Mouse (Mus musculus) small intestine, adult 2 months (tissue): Measurements from ENCODE around the gene Zscan21. TPM values are rescaled to one million over a fixed set of nuclear protein-coding genes. Genes with fewer than 3 reads are reported as not detected.

Experiments
- H3K27ac ChIP-seq: fragments of 200-500 bp; 2 replicates; pipeline ENCODE4 v1.5.1; 2012; ENCODE audit warnings: low read depth, low read length, control low read depth, inconsistent platforms; ENCODE audit not compliant: insufficient read depth
- H3K27me3 ChIP-seq: fragments of 200-500 bp; 2 replicates; pipeline ENCODE4 v1.6.1; 2012; ENCODE audit warnings: mild to moderate bottlenecking, moderate library complexity, low read length, inconsistent platforms; ENCODE audit not compliant: control insufficient read depth, insufficient read depth
- H3K36me3 ChIP-seq: fragments of 200-500 bp; 2 replicates; pipeline ENCODE4 v1.6.1; 2012; ENCODE audit warnings: mild to moderate bottlenecking, low read length, control low read depth, inconsistent platforms; ENCODE audit not compliant: control insufficient read depth, insufficient read depth
- H3K4me1 ChIP-seq: fragments of 200-500 bp; 2 replicates; pipeline ENCODE4 v1.6.1; 2012; ENCODE audit warnings: low read length, inconsistent platforms, mixed read lengths; ENCODE audit not compliant: control insufficient read depth, insufficient read depth, insufficient read length
- H3K4me3 ChIP-seq: fragments of 200-500 bp; 2 replicates; pipeline ENCODE4 v1.5.1; 2012; ENCODE audit warnings: low read depth, mild to moderate bottlenecking, control low read depth, inconsistent platforms, low read length, moderate library complexity
- CTCF ChIP-seq: fragments of 200-500 bp; IDR thresholded peaks from 2 replicates; pipeline ENCODE4 v1.5.1; 2012; ENCODE audit warnings: low read depth, mild to moderate bottlenecking, control low read depth, inconsistent platforms, low read length, moderate library complexity, mixed read lengths; ENCODE audit not compliant: insufficient replicate concordance, insufficient read length; ENCODE audit errors: extremely low read depth
- POLR2A ChIP-seq: fragments of 200-500 bp; IDR thresholded peaks from 2 replicates; pipeline ENCODE4 v1.6.1; 2012; ENCODE audit warnings: low read depth, mild to moderate bottlenecking, control low read depth, inconsistent platforms, low read length, moderate library complexity
- WGBS: fragments of 180-500 bp; shearing (Covaris S2); methylation state at CpG from one replicate; pipeline ENCODE4 v1.1.7; 2018; 5-methylcytosine and 5-hydroxymethylcytosine counted together
- polyA plus RNA-seq: library from polyadenylated mRNA; depleted of rRNA; stranded (reverse); fragments of >200 nt; gene quantifications from 2 replicates; pipeline ENCODE4 v1.2.3, GENCODE M21; 2012

The Zscan21 gene
- polyA plus RNA-seq, 1 experiment = 3.2 TPM

GRCm38 (mm10) chr5:138154390-138154789 is 37.7 kb downstream of the Zscan21 start:
- 39% methylated on average over 3 of the region's 3 CpGs for WGBS

GRCm38 (mm10) chr5:138155443-138155976 is 38.8 kb downstream of the Zscan21 start, which contains the start of gene Zfp113:
Gene Zfp113 (minus strand): TSS chr5:138155744.
- TF ChIP-seq CTCF = peak; percentile 84; the same call in 1 of the 2 replicates
- peak; percentile 69 for TF ChIP-seq POLR2A
- Histone ChIP-seq H3K4me1 (no peaks in the 10 kb centered on the region), H3K27me3 (no peaks in the 10 kb centered on the region), H3K36me3 (peaks cover 16% of the 10 kb centered on the region), H3K4me3 (peak within 1 kb of the TSS; percentile 92), H3K27ac (peak within 1 kb of the TSS; percentile 58)
- under 1% methylated on average over 31 of the region's 31 CpGs for WGBS

More at GRCm38 (mm10) chr5:138154390-138154789, 37.7 kb downstream of the Zscan21 start:
- H3K36me3 ChIP-seq = peaks cover 21% of the 10 kb centered on the region
- H3K27ac ChIP-seq = no peak overlapping the region
- TF ChIP-seq CTCF = no peak
- no peak for TF ChIP-seq POLR2A
- peaks cover 3% of the 10 kb centered on the region; the same call in 1 of the 2 replicates for H3K4me1 ChIP-seq
- no peaks in the 10 kb centered on the region for H3K27me3 ChIP-seq
- no peak overlapping the region for H3K4me3 ChIP-seq

DNA sequence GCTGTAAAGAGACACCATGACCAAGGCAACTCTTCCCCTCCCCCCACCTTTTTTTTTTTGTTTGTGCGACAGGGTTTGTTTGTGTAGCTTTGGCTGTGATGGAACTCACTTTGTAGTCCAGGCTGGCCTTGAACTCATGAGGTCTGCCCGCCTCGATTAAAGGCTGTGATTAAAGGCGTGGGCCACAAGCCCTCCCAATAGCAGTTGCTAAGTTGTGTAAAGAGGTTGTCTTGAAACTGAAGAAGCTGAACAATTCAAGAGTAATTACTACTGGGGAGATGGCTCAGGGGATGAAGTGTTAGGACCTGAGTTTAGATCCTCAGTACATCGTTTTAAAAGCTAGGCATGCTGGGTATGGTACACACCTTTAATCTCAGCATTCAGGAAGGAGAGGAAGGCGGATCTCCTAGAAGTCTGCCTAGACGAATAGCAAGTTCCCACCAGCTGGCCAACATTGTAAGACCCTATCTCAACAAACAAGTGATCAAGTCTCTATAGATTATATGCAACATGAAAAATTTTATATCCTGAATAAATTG is 43.6 kb downstream of the Zscan21 start:
- H3K27ac ChIP-seq = no peak overlapping the region
- TF ChIP-seq POLR2A = no peak
- no peak for TF ChIP-seq CTCF
- H3K36me3 ChIP-seq = peaks cover 22% of the 10 kb centered on the region
- H3K27me3 ChIP-seq = no peaks in the 10 kb centered on the region
- H3K4me3 ChIP-seq = no peak overlapping the region
- no peaks in the 10 kb centered on the region for H3K4me1 ChIP-seq
- 52% methylated on average over 7 of the region's 7 CpGs for WGBS

- WGBS = under 1% methylated on average over 42 of the region's 42 CpGs
- no peak for TF ChIP-seq CTCF
- TF ChIP-seq POLR2A = peak; percentile 57; the same call in 1 of the 2 replicates
- H3K36me3 ChIP-seq = peaks cover 30% of the 10 kb centered on the region
- peak within 1 kb of the TSS; percentile 79 for H3K4me3 ChIP-seq
- H3K27me3 ChIP-seq = no peaks in the 10 kb centered on the region
- H3K27ac ChIP-seq = no peak within 1 kb of the TSS
- H3K4me1 ChIP-seq = no peaks in the 10 kb centered on the region
Measured at GRCm38 (mm10) chr5:138160842-138161665, 44.4 kb downstream of the Zscan21 start, which contains the start of gene Cops6. Gene Cops6 (plus strand): TSS chr5:138161071.

- H3K27ac ChIP-seq = no peak overlapping the region
- no peak overlapping the region for H3K4me3 ChIP-seq
- TF ChIP-seq CTCF (no peak), POLR2A (no peak)
- H3K4me1 ChIP-seq = no peaks in the 10 kb centered on the region
- WGBS = 69% methylated on average over 6 of the region's 6 CpGs
- H3K36me3 ChIP-seq = peaks cover 47% of the 10 kb centered on the region
- H3K27me3 ChIP-seq = no peaks in the 10 kb centered on the region
Measured at GRCm38 (mm10) chr5:138163046-138163445, 46.3 kb downstream of the Zscan21 start.

GRCm38 (mm10) chr5:138163610-138164009 is 46.9 kb downstream of the Zscan21 start:
- TF ChIP-seq POLR2A = no peak
- TF ChIP-seq CTCF = no peak
- H3K4me3 ChIP-seq = no peak overlapping the region
- H3K27me3 ChIP-seq = no peaks in the 10 kb centered on the region
- H3K36me3 ChIP-seq = peaks cover 51% of the 10 kb centered on the region
- H3K4me1 ChIP-seq = no peaks in the 10 kb centered on the region
- no peak overlapping the region for H3K27ac ChIP-seq
- WGBS = 68% methylated on average over 10 of the region's 10 CpGs

- Histone ChIP-seq H3K27me3 (no peaks in the 10 kb centered on the region), H3K4me3 (no peak overlapping the region), H3K4me1 (no peaks in the 10 kb centered on the region), H3K36me3 (peaks cover 52% of the 10 kb centered on the region), H3K27ac (no peak overlapping the region)
- no peak for TF ChIP-seq CTCF
- TF ChIP-seq POLR2A = no peak
- 86% methylated on average over 8 of the region's 8 CpGs for WGBS
Measured at GRCm38 (mm10) chr5:138165594-138165993, 48.9 kb downstream of the Zscan21 start.
